Mouse (Mus musculus): ENCODE measurements at regions not wholly inside any gene's neighbourhood (a gene's known extent, or its start where the extent isn't known, plus 50 kb on each side); places are given as distances from the start of the nearest gene placed in this dataset.
"Not testable (repeated sequence)": the region's sequence is repeated elsewhere in the genome, so short reads cannot be mapped to it uniquely, and the experiment has no call there.

DNA sequence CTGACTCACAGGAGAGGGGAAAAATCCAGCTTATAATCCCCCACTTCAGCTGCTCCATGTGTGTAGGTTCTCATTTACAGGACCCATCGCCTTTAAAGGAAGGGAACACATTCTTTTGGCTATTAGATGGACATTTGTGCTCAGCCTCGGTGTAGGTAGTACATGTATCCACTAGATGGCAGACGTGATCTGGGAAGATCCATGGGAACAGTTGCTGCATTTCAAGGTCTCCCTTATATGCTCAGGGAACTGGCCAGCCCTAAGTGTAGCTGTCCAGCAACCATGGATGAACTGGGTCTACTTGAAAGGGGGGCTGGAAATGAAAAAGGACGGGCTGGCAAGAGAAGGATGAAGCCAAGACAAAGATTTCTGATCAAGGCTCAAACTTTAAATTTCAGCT is 124.0 kb downstream of the Akain1 start:
- WGBS: 15% methylated on average over 4 of the region's 4 CpGs
- no peak overlapping the region for H3K4me3 ChIP-seq (ENCODE audit: low read depth, low read length)
- H3K4me1 ChIP-seq (replicated peaks; ENCODE audit: control insufficient read depth, insufficient read depth, low read length): no peaks in the 10 kb centered on the region
- H3K4me2 ChIP-seq: no peak overlapping the region
- H3K27me3 ChIP-seq (replicated peaks; ENCODE audit: control insufficient read depth, insufficient read depth, low read length): no peaks in the 10 kb centered on the region
- H3K9ac ChIP-seq (ENCODE audit: low read depth, low read length): no peak overlapping the region
- H3K36me3 ChIP-seq (ENCODE audit: control insufficient read depth, insufficient read depth, low read length): no peaks in the 10 kb centered on the region
- no peak overlapping the region for H3K27ac ChIP-seq (ENCODE audit: low read depth, low read length)
- H3K9me3 ChIP-seq (ENCODE audit: control insufficient read depth, low read length): no peaks in the 10 kb centered on the region
- peak; percentile 33 for DNase-seq (ENCODE audit: low spot score)
- peak; percentile 58; the same call in 1 of the 2 replicates for ATAC-seq (replicated peaks; ENCODE audit: low FRiP score)

DNA sequence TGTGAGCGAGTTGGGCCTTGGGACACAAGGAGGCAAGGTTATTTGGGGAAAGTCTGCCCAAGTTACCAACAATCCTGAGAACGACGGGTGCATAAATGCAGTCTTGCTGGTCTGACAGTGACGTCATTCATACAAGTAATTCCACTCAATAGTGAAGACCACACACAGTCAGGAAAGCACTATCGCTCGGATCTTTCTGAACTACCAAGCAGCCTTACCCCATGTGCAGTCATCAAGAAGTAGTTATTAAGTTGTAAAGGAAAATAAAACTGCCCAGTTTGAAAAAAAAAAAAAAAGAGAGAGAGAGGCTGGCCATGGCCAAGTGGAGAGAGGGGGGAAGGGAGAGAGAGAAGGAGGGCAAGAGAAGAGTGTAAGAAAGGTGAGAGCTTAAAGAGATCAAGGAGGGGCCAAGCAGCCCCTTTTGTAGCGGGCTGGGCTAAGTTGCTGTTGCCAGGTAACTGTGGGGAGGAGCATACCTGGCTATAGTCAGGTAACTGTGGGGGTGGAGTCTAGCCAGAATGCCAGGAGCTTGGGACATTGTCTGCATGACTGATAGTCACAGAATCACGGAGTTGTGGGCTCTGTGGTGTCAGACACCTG is 132.0 kb downstream of the Akain1 start:
- H3K4me2 ChIP-seq; ATAC-seq (replicated peaks; ENCODE audit: low FRiP score); H3K9ac ChIP-seq (ENCODE audit: low read depth, low read length); H3K4me1 ChIP-seq (replicated peaks; ENCODE audit: control insufficient read depth, insufficient read depth, low read length); H3K27ac ChIP-seq (ENCODE audit: low read depth, low read length); H3K9me3 ChIP-seq (ENCODE audit: control insufficient read depth, low read length); DNase-seq (ENCODE audit: low spot score); H3K27me3 ChIP-seq (replicated peaks; ENCODE audit: control insufficient read depth, insufficient read depth, low read length); H3K4me3 ChIP-seq (ENCODE audit: low read depth, low read length); H3K36me3 ChIP-seq (ENCODE audit: control insufficient read depth, insufficient read depth, low read length): not testable (repeated sequence)
- WGBS: 71% methylated on average over 8 of the region's 8 CpGs

DNA sequence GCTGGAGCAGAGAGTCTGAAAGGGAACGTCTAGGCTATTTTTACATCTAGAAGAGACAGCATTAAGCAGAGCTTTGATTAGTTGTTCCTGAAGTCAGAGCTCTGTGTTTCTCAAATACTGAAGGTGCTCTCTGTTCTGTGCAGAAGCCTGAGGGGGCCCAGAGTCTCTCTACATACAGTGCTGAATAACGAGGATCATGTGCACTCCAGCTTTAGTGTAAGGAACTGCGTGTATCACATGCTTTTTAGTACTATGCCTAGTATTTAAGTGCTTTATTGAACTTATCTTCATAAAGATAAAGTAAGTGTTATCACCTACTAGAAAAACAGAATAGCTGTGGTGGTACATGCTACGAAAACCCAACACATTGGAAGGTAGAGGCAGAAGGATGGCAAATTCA is 151.4 kb downstream of the Akain1 start:
- WGBS: 73% methylated on average over 4 of the region's 4 CpGs
- no peak overlapping the region for H3K4me2 ChIP-seq
- ATAC-seq (replicated peaks; ENCODE audit: low FRiP score) (no peak), DNase-seq (ENCODE audit: low spot score) (no peak)
- H3K27ac ChIP-seq (ENCODE audit: low read depth, low read length): no peak overlapping the region
- no peaks in the 10 kb centered on the region for H3K36me3 ChIP-seq (ENCODE audit: control insufficient read depth, insufficient read depth, low read length)
- H3K9ac ChIP-seq (ENCODE audit: low read depth, low read length): no peak overlapping the region
- no peaks in the 10 kb centered on the region for H3K4me1 ChIP-seq (replicated peaks; ENCODE audit: control insufficient read depth, insufficient read depth, low read length)
- no peaks in the 10 kb centered on the region for H3K27me3 ChIP-seq (replicated peaks; ENCODE audit: control insufficient read depth, insufficient read depth, low read length)
- H3K9me3 ChIP-seq (ENCODE audit: control insufficient read depth, low read length): peaks cover 6% of the 10 kb centered on the region; the same call in 1 of the 2 replicates
- no peak overlapping the region for H3K4me3 ChIP-seq (ENCODE audit: low read depth, low read length)

DNA sequence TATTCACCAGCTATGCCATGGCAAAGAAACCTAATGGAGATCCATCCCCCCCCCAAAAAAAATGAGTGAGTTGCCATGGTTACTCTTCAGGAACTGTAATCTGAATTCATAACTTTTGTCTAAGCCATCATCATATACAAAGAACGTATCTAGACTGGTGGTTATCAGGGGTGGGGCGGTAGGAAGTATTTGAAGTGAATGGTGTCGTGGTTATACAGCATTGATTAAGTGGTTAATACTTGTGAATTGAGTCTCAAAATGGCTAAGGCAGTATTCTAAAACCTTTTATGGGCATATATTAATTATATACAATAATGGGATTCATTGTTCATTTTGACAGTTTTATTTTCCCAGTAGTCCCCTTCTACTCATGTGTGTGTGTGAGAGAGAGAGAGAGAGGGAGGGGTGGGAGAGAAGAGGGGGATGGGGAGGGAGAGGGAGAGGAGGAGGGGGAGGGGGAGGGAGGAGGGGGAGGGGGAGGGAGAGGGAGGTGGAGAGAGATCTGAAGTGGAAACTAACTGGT is 158.7 kb downstream of the Akain1 start:
- Histone ChIP-seq H3K4me3 (ENCODE audit: low read depth, low read length) (no peak overlapping the region), H3K9me3 (ENCODE audit: control insufficient read depth, low read length) (peaks cover 6% of the 10 kb centered on the region; the same call in 1 of the 2 replicates), H3K36me3 (ENCODE audit: control insufficient read depth, insufficient read depth, low read length) (no peaks in the 10 kb centered on the region), H3K27me3 (replicated peaks; ENCODE audit: control insufficient read depth, insufficient read depth, low read length) (no peaks in the 10 kb centered on the region), H3K4me1 (replicated peaks; ENCODE audit: control insufficient read depth, insufficient read depth, low read length) (no peaks in the 10 kb centered on the region), H3K27ac (ENCODE audit: low read depth, low read length) (no peak overlapping the region), H3K4me2 (no peak overlapping the region), H3K9ac (ENCODE audit: low read depth, low read length) (no peak overlapping the region)
- no peak for DNase-seq (ENCODE audit: low spot score)
- 76% methylated on average over 3 of the region's 3 CpGs for WGBS
- ATAC-seq (replicated peaks; ENCODE audit: low FRiP score): no peak

DNA sequence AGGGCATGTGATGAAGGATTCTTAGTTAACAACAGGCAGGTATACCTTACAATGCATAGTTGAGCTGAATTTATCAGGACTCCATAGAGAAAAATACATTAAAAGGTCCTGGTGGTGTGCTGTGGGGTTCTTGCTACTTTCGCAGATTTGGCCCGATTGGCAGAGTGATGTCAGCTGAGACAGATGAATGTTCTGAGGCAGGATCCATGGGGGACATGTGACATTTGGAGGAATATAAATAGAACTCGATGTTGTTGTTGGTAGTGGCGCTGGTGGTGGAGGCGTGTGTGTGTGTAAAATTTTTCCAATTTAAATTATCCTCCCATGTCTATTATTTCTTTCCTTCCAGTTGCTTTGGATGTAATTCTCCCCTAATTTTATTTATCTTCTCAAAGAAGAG is 159.3 kb downstream of the Akain1 start:
- no peak for ATAC-seq (replicated peaks; ENCODE audit: low FRiP score)
- WGBS: 85% methylated on average over 5 of the region's 5 CpGs
- peaks cover 6% of the 10 kb centered on the region; the same call in 1 of the 2 replicates for H3K9me3 ChIP-seq (ENCODE audit: control insufficient read depth, low read length)

DNA sequence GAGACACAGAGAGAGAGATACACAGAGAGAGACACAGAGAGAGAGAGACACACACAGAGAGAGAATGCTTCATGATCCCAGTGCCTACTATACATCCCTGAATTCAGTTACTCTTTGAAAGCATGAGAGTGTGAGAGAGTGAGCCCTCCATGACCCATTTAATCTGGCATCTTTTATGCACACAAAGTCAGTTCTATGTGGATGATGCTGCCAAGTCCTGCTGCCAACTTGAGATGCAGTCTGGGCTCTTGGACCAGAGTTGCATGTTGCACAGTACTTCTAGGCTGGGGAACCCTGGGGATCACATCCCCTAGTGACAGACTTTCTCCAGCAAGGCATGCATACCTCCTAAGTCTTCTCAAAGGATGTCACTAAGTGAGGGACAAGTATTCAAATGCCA is 164.5 kb downstream of the Akain1 start:
- H3K4me2 ChIP-seq: no peak overlapping the region
- H3K9me3 ChIP-seq (ENCODE audit: control insufficient read depth, low read length): no peaks in the 10 kb centered on the region
- no peaks in the 10 kb centered on the region for H3K27me3 ChIP-seq (replicated peaks; ENCODE audit: control insufficient read depth, insufficient read depth, low read length)
- H3K9ac ChIP-seq (ENCODE audit: low read depth, low read length): no peak overlapping the region
- ATAC-seq (replicated peaks; ENCODE audit: low FRiP score) (no peak), DNase-seq (ENCODE audit: low spot score) (no peak)
- no peak overlapping the region for H3K27ac ChIP-seq (ENCODE audit: low read depth, low read length)
- H3K4me1 ChIP-seq (replicated peaks; ENCODE audit: control insufficient read depth, insufficient read depth, low read length): no peaks in the 10 kb centered on the region
- no peaks in the 10 kb centered on the region for H3K36me3 ChIP-seq (ENCODE audit: control insufficient read depth, insufficient read depth, low read length)
- no peak overlapping the region for H3K4me3 ChIP-seq (ENCODE audit: low read depth, low read length)

More for the DNA sequence above, 159.3 kb downstream of the Akain1 start:
- DNase-seq (ENCODE audit: low spot score): no peak
- no peaks in the 10 kb centered on the region for H3K36me3 ChIP-seq (ENCODE audit: control insufficient read depth, insufficient read depth, low read length)
- H3K27ac ChIP-seq (ENCODE audit: low read depth, low read length): no peak overlapping the region
- no peak overlapping the region for H3K4me2 ChIP-seq
- no peak overlapping the region for H3K9ac ChIP-seq (ENCODE audit: low read depth, low read length)
- H3K4me3 ChIP-seq (ENCODE audit: low read depth, low read length): no peak overlapping the region
- no peaks in the 10 kb centered on the region for H3K27me3 ChIP-seq (replicated peaks; ENCODE audit: control insufficient read depth, insufficient read depth, low read length)
- H3K4me1 ChIP-seq (replicated peaks; ENCODE audit: control insufficient read depth, insufficient read depth, low read length): no peaks in the 10 kb centered on the region

DNA sequence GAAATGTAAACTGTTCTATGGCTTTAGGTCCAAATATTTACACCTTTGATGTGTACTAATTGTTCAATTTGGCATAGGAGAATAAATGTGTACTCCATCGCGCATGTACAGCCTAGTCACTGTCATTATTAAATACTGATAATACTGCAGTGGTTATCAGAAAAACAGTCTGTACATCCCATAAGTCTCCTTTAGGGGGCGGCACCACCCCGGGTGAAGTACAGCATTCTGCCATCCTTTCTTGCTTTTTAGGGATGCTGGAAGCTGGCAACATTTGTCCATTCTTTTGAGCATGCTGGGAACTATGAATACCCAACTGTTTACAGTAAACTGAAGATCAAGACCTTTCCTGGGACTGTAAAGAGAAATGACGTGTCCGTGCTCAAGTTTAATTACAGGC is 165.6 kb downstream of the Akain1 start:
- Histone ChIP-seq H3K27ac (ENCODE audit: low read depth, low read length) (no peak overlapping the region), H3K4me1 (replicated peaks; ENCODE audit: control insufficient read depth, insufficient read depth, low read length) (no peaks in the 10 kb centered on the region), H3K36me3 (ENCODE audit: control insufficient read depth, insufficient read depth, low read length) (no peaks in the 10 kb centered on the region), H3K4me2 (no peak overlapping the region), H3K27me3 (replicated peaks; ENCODE audit: control insufficient read depth, insufficient read depth, low read length) (no peaks in the 10 kb centered on the region), H3K9me3 (ENCODE audit: control insufficient read depth, low read length) (no peaks in the 10 kb centered on the region), H3K4me3 (ENCODE audit: low read depth, low read length) (no peak overlapping the region), H3K9ac (ENCODE audit: low read depth, low read length) (no peak overlapping the region)
- ATAC-seq (replicated peaks; ENCODE audit: low FRiP score): no peak
- no peak for DNase-seq (ENCODE audit: low spot score)
- WGBS: 69% methylated on average over 6 of the region's 6 CpGs

DNA sequence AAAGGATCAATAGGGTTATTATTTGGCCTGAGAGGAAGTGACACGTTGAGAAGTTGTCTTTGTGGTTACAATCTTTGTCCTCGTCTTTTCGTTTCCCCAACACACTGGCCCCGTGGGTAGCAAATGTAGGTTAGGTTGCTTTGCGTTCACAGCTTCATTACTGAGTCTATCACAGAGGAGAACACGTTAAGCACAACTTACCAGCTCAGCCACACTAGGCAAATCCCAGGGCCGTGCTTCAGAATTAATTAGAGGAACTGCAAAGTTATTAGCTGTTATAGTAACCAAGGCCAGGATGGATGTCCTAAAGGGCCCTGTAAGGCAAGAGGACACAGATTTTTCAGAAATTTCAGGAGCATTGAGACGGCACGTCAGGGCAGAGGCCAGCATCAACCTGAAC is 166.3 kb downstream of the Akain1 start:
- Histone ChIP-seq H3K36me3 (ENCODE audit: control insufficient read depth, insufficient read depth, low read length) (no peaks in the 10 kb centered on the region), H3K4me1 (replicated peaks; ENCODE audit: control insufficient read depth, insufficient read depth, low read length) (no peaks in the 10 kb centered on the region), H3K4me3 (ENCODE audit: low read depth, low read length) (no peak overlapping the region), H3K9me3 (ENCODE audit: control insufficient read depth, low read length) (no peaks in the 10 kb centered on the region), H3K9ac (ENCODE audit: low read depth, low read length) (no peak overlapping the region), H3K27me3 (replicated peaks; ENCODE audit: control insufficient read depth, insufficient read depth, low read length) (no peaks in the 10 kb centered on the region), H3K4me2 (no peak overlapping the region), H3K27ac (ENCODE audit: low read depth, low read length) (no peak overlapping the region)
- no peak for DNase-seq (ENCODE audit: low spot score)
- ATAC-seq (replicated peaks; ENCODE audit: low FRiP score): no peak
- WGBS: 83% methylated on average over 9 of the region's 9 CpGs

DNA sequence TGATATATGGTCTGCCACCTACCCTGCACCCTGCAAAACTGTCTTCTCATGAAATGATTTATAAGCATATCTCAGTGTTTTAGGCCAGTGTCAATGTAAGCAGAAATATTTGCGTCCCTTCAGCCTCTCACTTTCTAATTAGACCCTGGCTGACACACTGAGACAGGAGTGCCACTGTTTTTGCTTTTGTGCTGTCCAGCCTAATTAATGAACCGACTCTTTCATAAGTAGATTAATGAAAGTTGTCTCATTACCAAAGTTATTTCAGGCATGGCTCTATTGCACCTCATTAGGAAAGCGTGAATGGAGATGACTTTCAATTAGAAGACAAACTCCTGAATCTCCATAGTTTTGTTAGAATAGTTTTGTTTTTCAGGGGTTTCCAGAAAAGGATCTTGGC is 192.3 kb downstream of the Akain1 start:
- H3K4me1 ChIP-seq (replicated peaks; ENCODE audit: control insufficient read depth, insufficient read depth, low read length): no peaks in the 10 kb centered on the region
- no peak overlapping the region for H3K4me3 ChIP-seq (ENCODE audit: low read depth, low read length)
- WGBS: 65% methylated on average over 3 of the region's 3 CpGs

More for the DNA sequence above, 192.3 kb downstream of the Akain1 start:
- Histone ChIP-seq H3K9me3 (ENCODE audit: control insufficient read depth, low read length) (no peaks in the 10 kb centered on the region), H3K27me3 (replicated peaks; ENCODE audit: control insufficient read depth, insufficient read depth, low read length) (no peaks in the 10 kb centered on the region), H3K27ac (ENCODE audit: low read depth, low read length) (no peak overlapping the region), H3K9ac (ENCODE audit: low read depth, low read length) (no peak overlapping the region), H3K36me3 (ENCODE audit: control insufficient read depth, insufficient read depth, low read length) (no peaks in the 10 kb centered on the region), H3K4me2 (no peak overlapping the region)
- ATAC-seq (replicated peaks; ENCODE audit: low FRiP score) (no peak), DNase-seq (ENCODE audit: low spot score) (no peak)

Data from liver, embryonic 11.5 days (tissue).